In the genomic region with DNA sequence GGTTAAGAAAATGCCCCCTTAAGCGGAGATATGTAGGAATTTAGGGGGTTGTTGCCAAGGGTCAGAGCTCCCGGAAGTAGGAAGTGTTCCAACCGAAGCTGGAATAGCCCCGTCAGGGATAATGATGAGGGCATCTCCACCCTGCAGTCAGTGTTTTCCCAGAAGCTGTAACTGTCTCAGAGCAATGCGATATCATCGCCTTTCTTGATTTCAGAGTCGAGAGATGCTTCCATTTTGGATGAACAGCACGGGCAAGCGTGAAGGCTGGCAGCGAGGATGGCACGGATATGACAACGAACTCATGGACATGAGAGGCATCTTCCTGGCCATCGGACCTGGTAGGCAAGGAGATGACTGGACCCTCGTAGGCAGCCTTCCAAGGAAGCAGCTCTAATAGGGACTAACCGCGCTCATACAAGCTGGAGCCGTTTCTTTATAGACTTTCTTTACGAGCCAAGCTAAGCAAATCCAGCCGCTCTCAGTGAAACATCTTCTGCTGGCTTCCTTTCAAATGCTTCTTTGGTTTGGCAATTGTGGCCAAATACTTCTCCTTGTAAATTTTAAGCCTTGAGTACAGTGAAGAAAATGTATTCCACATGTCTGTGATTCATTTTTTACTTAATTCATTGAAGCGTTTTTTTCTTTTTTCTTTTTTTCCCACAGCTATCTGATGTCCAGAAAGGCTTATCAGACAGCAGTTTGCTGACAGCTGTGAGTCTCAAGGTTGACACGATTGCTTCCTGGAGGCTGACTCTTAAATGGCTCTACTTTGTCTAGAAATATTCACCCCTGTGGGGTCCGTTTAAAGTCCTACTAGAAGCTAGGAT, we compare ENCODE assay signal across 9 mouse cellular contexts.
DNase-seq lines count a peak whose midpoint lies in the region; ATAC-seq lines count a peak whose summit lies in the region.
"Had no signal": no experiment of that assay in that cellular context is flagged by ENCODE, and none has a peak within 500 bp of the region (broad histone marks: within the 10 kb centered on the region; RNA-seq: fewer than 3 reads in every experiment).

No protein-coding gene starts in this region.

- H3K27ac ChIP-seq in heart, embryonic 12.5 days (ENCODE audit: poor library complexity, severe bottlenecking): no peak overlapping the region
- no peak overlapping the region for H3K27ac ChIP-seq in midbrain, embryonic 16.5 days (ENCODE audit: low read length)

- DNase-seq in heart, postnatal 10 days: peak; percentile 26 to 30
- peak; percentile 3 for DNase-seq in urinary bladder, postnatal 25 days (ENCODE audit: low spot score)
- no peak for DNase-seq in urinary bladder, adult 2 months (ENCODE audit: low spot score)
- DNase-seq in layer of hippocampus, postnatal 14 days (ENCODE audit: low spot score in 2 of 2): peak; percentile 4 to 21
- peak; percentile 15 for DNase-seq in telencephalon, adult 2 months (ENCODE audit: low read depth, low spot score)
- no peak for DNase-seq in retina, postnatal 1 day

- intact Hi-C loops in heart, postnatal 10 days (cut with DNase I): no loop called here

- H3K4me1 ChIP-seq in heart, embryonic 12.5 days (replicated peaks): no peaks in the 10 kb centered on the region
- H3K4me1 ChIP-seq in midbrain, embryonic 16.5 days (ENCODE audit: control insufficient read depth, insufficient read depth, low read length): no peaks in the 10 kb centered on the region

- H3K9me3 ChIP-seq in heart, embryonic 12.5 days (replicated peaks): no peaks in the 10 kb centered on the region
- H3K9me3 ChIP-seq in midbrain, embryonic 16.5 days (replicated peaks; ENCODE audit: control insufficient read depth, low read length, poor library complexity, severe bottlenecking): no peaks in the 10 kb centered on the region

- 80% methylated on average over 22 of the region's 22 CpGs for WGBS in heart, embryonic 12.5 days
- 88% methylated on average over 22 of the region's 22 CpGs for WGBS in midbrain, embryonic 16.5 days

- H3K9ac ChIP-seq in heart, embryonic 12.5 days: no peak overlapping the region
- no peak overlapping the region for H3K9ac ChIP-seq in midbrain, embryonic 16.5 days (ENCODE audit: low read depth, low read length)

- no peak overlapping the region for H3K4me3 ChIP-seq in heart, embryonic 12.5 days
- no peak overlapping the region for H3K4me3 ChIP-seq in midbrain, embryonic 16.5 days (ENCODE audit: low read depth, low read length)

- H3K4me2 ChIP-seq in heart, embryonic 12.5 days: no peak overlapping the region
- H3K4me2 ChIP-seq in midbrain, embryonic 16.5 days (ENCODE audit: low read length): no peak overlapping the region

- no peaks in the 10 kb centered on the region for H3K27me3 ChIP-seq in heart, embryonic 12.5 days (replicated peaks)
- no peaks in the 10 kb centered on the region for H3K27me3 ChIP-seq in midbrain, embryonic 16.5 days (ENCODE audit: control insufficient read depth, insufficient read depth, low read depth, low read length)
- H3K27me3 ChIP-seq: Patski had no signal

- no peaks in the 10 kb centered on the region for H3K36me3 ChIP-seq in heart, embryonic 12.5 days
- H3K36me3 ChIP-seq in midbrain, embryonic 16.5 days (ENCODE audit: control insufficient read depth, insufficient read depth, low read length): no peaks in the 10 kb centered on the region

- ATAC-seq in heart, embryonic 12.5 days (ENCODE audit: insufficient number of reproducible peaks, low FRiP score): no peak
- no peak for ATAC-seq in midbrain, embryonic 16.5 days
- ATAC-seq: Patski had no signal

Comparison
In these comparisons a context has a peak if more than half of its experiments do, and no peak if none do; other contexts are left out.
1. DNase-seq: peak in heart, postnatal 10 days (2 of 2), urinary bladder, postnatal 25 days (single experiment), layer of hippocampus, postnatal 14 days (2 of 2) and telencephalon, adult 2 months (single experiment); none in urinary bladder, adult 2 months (single experiment) and retina, postnatal 1 day (single experiment).